Mouse (Mus musculus): ENCODE measurements around the gene Vwa7. TPM values are rescaled to one million over a fixed set of nuclear protein-coding genes. Genes with fewer than 3 reads are reported as not detected.

The Vwa7 gene
- polyA plus RNA-seq, 1 experiment from 2014 or later = 0.07 TPM

DNA sequence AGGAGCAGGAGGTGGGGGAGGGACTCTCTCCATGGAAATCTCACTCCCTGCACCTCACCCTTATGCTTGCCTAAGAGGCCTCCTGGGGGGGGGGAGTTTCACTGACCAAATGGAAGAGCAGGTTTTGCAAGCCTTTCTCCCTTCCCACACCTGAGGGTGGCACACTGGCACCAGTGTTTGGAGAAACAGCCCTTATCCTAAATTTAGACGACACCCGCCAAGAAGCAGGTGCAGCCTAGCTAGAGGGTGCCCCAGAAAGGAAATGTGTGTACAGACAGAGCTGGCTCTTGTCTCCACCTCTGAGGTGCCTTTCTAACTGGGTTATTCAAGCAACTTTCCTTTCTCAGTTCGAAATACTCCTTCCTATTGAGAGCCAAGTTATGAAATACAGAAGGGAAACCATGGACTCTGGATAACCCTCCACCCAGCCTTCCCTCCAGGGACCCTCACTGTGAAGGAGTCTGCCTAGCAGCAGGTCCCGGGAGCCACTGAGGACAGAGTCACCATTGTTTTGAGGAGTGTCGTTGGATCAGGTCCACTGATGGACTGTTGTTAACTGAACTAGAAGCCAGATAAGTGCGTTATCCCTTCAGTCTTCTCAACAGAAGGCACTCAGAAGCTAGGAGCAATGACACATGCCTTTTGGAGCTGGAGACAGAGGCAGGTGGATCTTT is 54.3 kb downstream of the Vwa7 start:
- no peak overlapping the region for H3K4me3 ChIP-seq (ENCODE audit: low read depth, low read length)
- H3K36me3 ChIP-seq (ENCODE audit: control insufficient read depth, insufficient read depth, low read length) = no peaks in the 10 kb centered on the region
- no peak overlapping the region for H3K27ac ChIP-seq (replicated peaks; ENCODE audit: low read depth, low read length)
- DNase-seq (ENCODE audit: low spot score) (no peak), ATAC-seq (ENCODE audit: low read depth) (no peak)
- H3K4me2 ChIP-seq (ENCODE audit: low read depth, low read length) = no peak overlapping the region
- no peak overlapping the region for H3K9ac ChIP-seq (ENCODE audit: low read depth, low read length)
- 32% methylated on average over 6 of the region's 6 CpGs for WGBS
- H3K4me1 ChIP-seq (ENCODE audit: control insufficient read depth, insufficient read depth, low read length) = no peaks in the 10 kb centered on the region
- peaks cover 13% of the 10 kb centered on the region; the same call in 1 of the 2 replicates for H3K27me3 ChIP-seq (replicated peaks; ENCODE audit: control insufficient read depth, insufficient read depth, low read length)
- H3K9me3 ChIP-seq (ENCODE audit: control insufficient read depth, low read length) = no peaks in the 10 kb centered on the region

DNA sequence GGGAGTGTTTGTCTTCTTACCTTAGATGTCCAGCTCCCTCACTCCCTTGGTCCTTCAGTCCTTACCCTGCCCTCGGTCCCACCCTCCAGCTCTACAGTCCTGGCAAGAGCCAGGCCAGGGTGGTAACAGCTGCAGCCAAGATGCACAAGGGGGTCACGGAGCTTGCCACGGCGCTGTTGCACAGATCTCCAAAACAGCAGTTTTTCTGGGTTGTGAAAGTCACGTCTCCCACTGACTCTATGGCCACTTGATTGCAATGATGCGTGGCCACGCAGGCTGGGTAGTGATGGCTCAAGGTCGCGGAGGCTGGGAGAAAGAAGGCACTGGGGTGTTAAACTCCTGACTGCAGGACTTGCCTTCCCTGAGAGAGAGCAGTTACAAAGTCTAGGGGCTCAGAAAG is 55.1 kb downstream of the Vwa7 start:
- WGBS = 73% methylated on average over 9 of the region's 9 CpGs
- H3K4me1 ChIP-seq (ENCODE audit: control insufficient read depth, insufficient read depth, low read length) = no peaks in the 10 kb centered on the region
- no peak overlapping the region for H3K27ac ChIP-seq (replicated peaks; ENCODE audit: low read depth, low read length)
- no peak overlapping the region for H3K9ac ChIP-seq (ENCODE audit: low read depth, low read length)
- H3K36me3 ChIP-seq (ENCODE audit: control insufficient read depth, insufficient read depth, low read length) = no peaks in the 10 kb centered on the region
- H3K27me3 ChIP-seq (replicated peaks; ENCODE audit: control insufficient read depth, insufficient read depth, low read length) = 0 out of 2 replicates have a peak, but pooled peaks cover 8% of the 10 kb centered on the region
- ATAC-seq (ENCODE audit: low read depth) (no peak), DNase-seq (ENCODE audit: low spot score) (no peak)
- no peak overlapping the region for H3K4me3 ChIP-seq (ENCODE audit: low read depth, low read length)
- H3K4me2 ChIP-seq (ENCODE audit: low read depth, low read length) = no peak overlapping the region
- no peaks in the 10 kb centered on the region for H3K9me3 ChIP-seq (ENCODE audit: control insufficient read depth, low read length)

DNA sequence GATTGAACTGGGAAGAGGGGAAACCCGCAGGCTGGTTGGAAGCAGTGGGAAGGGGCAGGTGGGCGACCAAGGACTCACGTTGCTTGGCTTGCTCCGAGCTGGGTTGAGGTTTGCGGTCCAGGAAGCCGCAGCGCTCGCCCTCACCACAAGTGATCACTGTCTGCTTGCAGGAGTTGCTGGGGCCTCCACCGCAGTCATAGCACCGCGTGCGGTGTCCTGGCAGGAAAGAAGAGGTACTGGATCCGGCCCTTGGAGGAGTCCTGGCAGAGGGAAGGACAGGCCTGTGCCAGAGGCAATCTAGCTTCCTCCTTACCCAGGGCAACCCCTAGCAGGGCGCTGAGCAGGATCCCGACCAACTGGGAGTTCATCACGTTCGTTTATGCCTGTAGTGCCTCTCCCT is 57.7 kb downstream of the Vwa7 start:
- H3K27me3 ChIP-seq (replicated peaks; ENCODE audit: control insufficient read depth, insufficient read depth, low read length) = no peaks in the 10 kb centered on the region
- no peaks in the 10 kb centered on the region for H3K36me3 ChIP-seq (ENCODE audit: control insufficient read depth, insufficient read depth, low read length)
- no peak overlapping the region for H3K4me3 ChIP-seq (ENCODE audit: low read depth, low read length)
- DNase-seq (ENCODE audit: low spot score) = no peak
- ATAC-seq (ENCODE audit: low read depth) = 0 out of 2 replicates have a peak, but pooled peaks have one; percentile 14
- no peak overlapping the region for H3K4me2 ChIP-seq (ENCODE audit: low read depth, low read length)
- WGBS = 54% methylated on average over 8 of the region's 17 CpGs
- H3K9me3 ChIP-seq (ENCODE audit: control insufficient read depth, low read length) = no peaks in the 10 kb centered on the region
- peaks cover 3% of the 10 kb centered on the region; the same call in 1 of the 2 replicates for H3K4me1 ChIP-seq (ENCODE audit: control insufficient read depth, insufficient read depth, low read length)
- H3K27ac ChIP-seq (replicated peaks; ENCODE audit: low read depth, low read length) = no peak overlapping the region
- no peak overlapping the region for H3K9ac ChIP-seq (ENCODE audit: low read depth, low read length)

Other genes starting within 250 kb of the Vwa7 start
- gene Cyp21a1, start 212.0 kb upstream of the Vwa7 start, polyA plus RNA-seq (2014; fragmentation: Nextera tagmentation; extraction: Ambion mirVana) = not detected in 2 replicates
- 21.1 and 21.7 TPM in 2 replicates for gene Stk19, start 179.6 kb upstream of the Vwa7 start, polyA plus RNA-seq (2014; fragmentation: Nextera tagmentation; extraction: Ambion mirVana)
- gene Dxo, start 179.6 kb upstream of the Vwa7 start, polyA plus RNA-seq (2014; fragmentation: Nextera tagmentation; extraction: Ambion mirVana) = 53.0 and 54.2 TPM in 2 replicates
- 38.9 and 46.6 TPM in 2 replicates for gene Skiv2l, start 166.4 kb upstream of the Vwa7 start, polyA plus RNA-seq (2014; fragmentation: Nextera tagmentation; extraction: Ambion mirVana)
- 85.8 and 99.8 TPM in 2 replicates for gene Nelfe, start 166.2 kb upstream of the Vwa7 start, polyA plus RNA-seq (2014; fragmentation: Nextera tagmentation; extraction: Ambion mirVana)
- 1.8 and 2.2 TPM in 2 replicates for gene Cfb, start 154.1 kb upstream of the Vwa7 start, polyA plus RNA-seq (2014; fragmentation: Nextera tagmentation; extraction: Ambion mirVana)
- 0.83 and 1.0 TPM in 2 replicates for gene Zbtb12, start 137.1 kb upstream of the Vwa7 start, polyA plus RNA-seq (2014; fragmentation: Nextera tagmentation; extraction: Ambion mirVana)
- not detected in 2 replicates for gene Gm20547, start 134.5 kb upstream of the Vwa7 start, polyA plus RNA-seq (2014; fragmentation: Nextera tagmentation; extraction: Ambion mirVana)
- gene C2, start 118.3 kb upstream of the Vwa7 start, polyA plus RNA-seq (2014; fragmentation: Nextera tagmentation; extraction: Ambion mirVana) = 4.0 and 5.6 TPM in 2 replicates
- 61.0 and 65.7 TPM in 2 replicates for gene Ehmt2, start 118.1 kb upstream of the Vwa7 start, polyA plus RNA-seq (2014; fragmentation: Nextera tagmentation; extraction: Ambion mirVana)
- gene Slc44a4, start 102.1 kb upstream of the Vwa7 start, polyA plus RNA-seq (2014; fragmentation: Nextera tagmentation; extraction: Ambion mirVana) = 0.14 and 0.53 TPM in 2 replicates
- gene Neu1, start 85.3 kb upstream of the Vwa7 start, polyA plus RNA-seq (2014; fragmentation: Nextera tagmentation; extraction: Ambion mirVana) = 15.0 and 15.4 TPM in 2 replicates
- gene Hspa1b, start 57.3 kb upstream of the Vwa7 start, polyA plus RNA-seq (2014; fragmentation: Nextera tagmentation; extraction: Ambion mirVana) = 0.69 and 2.3 TPM in 2 replicates
- not detected in 2 replicates for gene Gm20481, start 46.7 kb upstream of the Vwa7 start, polyA plus RNA-seq (2014; fragmentation: Nextera tagmentation; extraction: Ambion mirVana)
- 7.3 TPM in 2 replicates for gene Hspa1a, start 44.4 kb upstream of the Vwa7 start, polyA plus RNA-seq (2014; fragmentation: Nextera tagmentation; extraction: Ambion mirVana)
- 0.99 and 1.0 TPM in 2 replicates for gene Hspa1l, start 43.9 kb upstream of the Vwa7 start, polyA plus RNA-seq (2014; fragmentation: Nextera tagmentation; extraction: Ambion mirVana)
- 151 and 159 TPM in 2 replicates for gene Lsm2, start 34.7 kb upstream of the Vwa7 start, polyA plus RNA-seq (2014; fragmentation: Nextera tagmentation; extraction: Ambion mirVana)
- gene Vars, start 15.6 kb upstream of the Vwa7 start, polyA plus RNA-seq (2014; fragmentation: Nextera tagmentation; extraction: Ambion mirVana) = 80.3 and 87.7 TPM in 2 replicates
- gene Sapcd1, start 11.4 kb downstream of the Vwa7 start, polyA plus RNA-seq (2014; fragmentation: Nextera tagmentation; extraction: Ambion mirVana) = 12.2 and 16.5 TPM in 2 replicates
- gene Msh5, start 30.2 kb downstream of the Vwa7 start, polyA plus RNA-seq (2014; fragmentation: Nextera tagmentation; extraction: Ambion mirVana) = 2.5 and 3.4 TPM in 2 replicates
- gene Clic1, start 33.4 kb downstream of the Vwa7 start, polyA plus RNA-seq (2014; fragmentation: Nextera tagmentation; extraction: Ambion mirVana) = 90.9 and 96.9 TPM in 2 replicates
- 291 and 341 TPM in 2 replicates for gene Ddah2, start 42.5 kb downstream of the Vwa7 start, polyA plus RNA-seq (2014; fragmentation: Nextera tagmentation; extraction: Ambion mirVana)
- 9.5 and 21.2 TPM in 2 replicates for gene Ly6g6c, start 48.8 kb downstream of the Vwa7 start, polyA plus RNA-seq (2014; fragmentation: Nextera tagmentation; extraction: Ambion mirVana)
- gene Mpig6b, start 49.6 kb downstream of the Vwa7 start, polyA plus RNA-seq (2014; fragmentation: Nextera tagmentation; extraction: Ambion mirVana) = 0.55 and 0.96 TPM in 2 replicates
- gene Ly6g6e, start 60.3 kb downstream of the Vwa7 start, polyA plus RNA-seq (2014; fragmentation: Nextera tagmentation; extraction: Ambion mirVana) = 9.4 and 11.8 TPM in 2 replicates
- 0.46 and 1.4 TPM in 2 replicates for gene Ly6g6d, start 61.5 kb downstream of the Vwa7 start, polyA plus RNA-seq (2014; fragmentation: Nextera tagmentation; extraction: Ambion mirVana)
- gene Ly6g6f, start 69.0 kb downstream of the Vwa7 start, polyA plus RNA-seq (2014; fragmentation: Nextera tagmentation; extraction: Ambion mirVana) = 0.18 TPM in 1 of 2 replicates, not detected in the other
- gene Abhd16a, start 72.7 kb downstream of the Vwa7 start, polyA plus RNA-seq (2014; fragmentation: Nextera tagmentation; extraction: Ambion mirVana) = 77.2 and 92.3 TPM in 2 replicates
- gene Ly6g5c, start 91.7 kb downstream of the Vwa7 start, polyA plus RNA-seq (2014; fragmentation: Nextera tagmentation; extraction: Ambion mirVana) = not detected in 2 replicates
- gene Ly6g5b, start 98.8 kb downstream of the Vwa7 start, polyA plus RNA-seq (2014; fragmentation: Nextera tagmentation; extraction: Ambion mirVana) = 0.41 and 0.70 TPM in 2 replicates
- gene Gpank1, start 104.9 kb downstream of the Vwa7 start, polyA plus RNA-seq (2014; fragmentation: Nextera tagmentation; extraction: Ambion mirVana) = 13.0 and 13.4 TPM in 2 replicates
- gene Csnk2b, start 105.5 kb downstream of the Vwa7 start, polyA plus RNA-seq (2014; fragmentation: Nextera tagmentation; extraction: Ambion mirVana) = 277 and 279 TPM in 2 replicates
- 5.6 and 6.0 TPM in 2 replicates for gene D17H6S53E, start 109.8 kb downstream of the Vwa7 start, polyA plus RNA-seq (2014; fragmentation: Nextera tagmentation; extraction: Ambion mirVana)
- gene Apom, start 115.5 kb downstream of the Vwa7 start, polyA plus RNA-seq (2014; fragmentation: Nextera tagmentation; extraction: Ambion mirVana) = 0.28 TPM in 1 of 2 replicates, not detected in the other
- gene Bag6, start 118.6 kb downstream of the Vwa7 start, polyA plus RNA-seq (2014; fragmentation: Nextera tagmentation; extraction: Ambion mirVana) = 72.2 and 77.3 TPM in 2 replicates
- 151 and 172 TPM in 2 replicates for gene Prrc2a, start 148.3 kb downstream of the Vwa7 start, polyA plus RNA-seq (2014; fragmentation: Nextera tagmentation; extraction: Ambion mirVana)
- 16.5 and 17.7 TPM in 2 replicates for gene Aif1, start 159.5 kb downstream of the Vwa7 start, polyA plus RNA-seq (2014; fragmentation: Nextera tagmentation; extraction: Ambion mirVana)
- gene Lst1, start 171.9 kb downstream of the Vwa7 start, polyA plus RNA-seq (2014; fragmentation: Nextera tagmentation; extraction: Ambion mirVana) = 22.2 and 26.9 TPM in 2 replicates
- 2.0 and 3.3 TPM in 2 replicates for gene Ltb, start 177.9 kb downstream of the Vwa7 start, polyA plus RNA-seq (2014; fragmentation: Nextera tagmentation; extraction: Ambion mirVana)
- 0.62 and 0.74 TPM in 2 replicates for gene Tnf, start 185.4 kb downstream of the Vwa7 start, polyA plus RNA-seq (2014; fragmentation: Nextera tagmentation; extraction: Ambion mirVana)
- gene Lta, start 188.8 kb downstream of the Vwa7 start, polyA plus RNA-seq (2014; fragmentation: Nextera tagmentation; extraction: Ambion mirVana) = 0.34 and 0.40 TPM in 2 replicates
- gene Gm16181, start 204.3 kb downstream of the Vwa7 start, polyA plus RNA-seq (2014; fragmentation: Nextera tagmentation; extraction: Ambion mirVana) = 0.47 TPM in 1 of 2 replicates, not detected in the other
- gene Atp6v1g2, start 217.1 kb downstream of the Vwa7 start, polyA plus RNA-seq (2014; fragmentation: Nextera tagmentation; extraction: Ambion mirVana) = 5.1 and 5.2 TPM in 2 replicates
- gene Nfkbil1, start 219.2 kb downstream of the Vwa7 start, polyA plus RNA-seq (2014; fragmentation: Nextera tagmentation; extraction: Ambion mirVana) = 3.3 and 4.8 TPM in 2 replicates
- 347 and 431 TPM in 2 replicates for gene Ddx39b, start 225.2 kb downstream of the Vwa7 start, polyA plus RNA-seq (2014; fragmentation: Nextera tagmentation; extraction: Ambion mirVana)
- gene H2-D1, start 246.2 kb downstream of the Vwa7 start, polyA plus RNA-seq (2014; fragmentation: Nextera tagmentation; extraction: Ambion mirVana) = 46.9 and 51.7 TPM in 2 replicates